Mouse (Mus musculus): ENCODE measurements around the gene Ear6.
"Not testable (repeated sequence)": the region's sequence is repeated elsewhere in the genome, so short reads cannot be mapped to it uniquely, and the experiment has no call there.

GRCm38 (mm10) chr14:51827842-51828241, 25.7 kb upstream of the Ear6 start:
- TF ChIP-seq CTCF (IDR thresholded peaks at IDR 0.05; ENCODE audit: borderline replicate concordance, extremely low read depth, insufficient read depth, insufficient read length): peak; percentile 47; the same call in 1 of the 2 replicates
- TF ChIP-seq POLR2A (IDR thresholded peaks at IDR 0.05; ENCODE audit: borderline replicate concordance, extremely low read depth, insufficient read depth, insufficient read length, poor library complexity, severe bottlenecking): not testable (repeated sequence)

All from brain, embryonic 14.5 days (tissue).